Mouse (Mus musculus) right cerebral cortex, postnatal 36 days (tissue): ENCODE results near the gene Papss2.

Experiments used
- DNase-seq, 2 experiments: peaks; one replicate each; pipeline ENCODE4 v3.0.0; 2022; ENCODE audit warnings: low spot score in 2 of 2, mixed read lengths in 1 of 2

Gene Papss2

GRCm38 (mm10) chr19:32599436-32599835 is 3.8 kb downstream of the Papss2 start:
- no peak for DNase-seq

- DNase-seq = no peak
These were observed 5.6 kb downstream of the Papss2 start for GRCm38 (mm10) chr19:32601033-32601770.

- DNase-seq = no peak
These were observed 7.9 kb downstream of the Papss2 start for GRCm38 (mm10) chr19:32603466-32603865.

GRCm38 (mm10) chr19:32604127-32604526 is 8.5 kb downstream of the Papss2 start:
- no peak for DNase-seq

GRCm38 (mm10) chr19:32604563-32605252 is 9.1 kb downstream of the Papss2 start:
- no peak for DNase-seq

GRCm38 (mm10) chr19:32606227-32606827 is 10.7 kb downstream of the Papss2 start:
- DNase-seq = no peak

GRCm38 (mm10) chr19:32607036-32607435 is 11.4 kb downstream of the Papss2 start:
- DNase-seq = no peak

GRCm38 (mm10) chr19:32611386-32612092 is 15.9 kb downstream of the Papss2 start:
- DNase-seq = no peak

- DNase-seq = no peak
These were observed 18.6 kb downstream of the Papss2 start for GRCm38 (mm10) chr19:32614046-32614771.

GRCm38 (mm10) chr19:32614772-32615099 is 19.1 kb downstream of the Papss2 start:
- DNase-seq = no peak

- no peak for DNase-seq
These were observed 21.1 kb downstream of the Papss2 start for GRCm38 (mm10) chr19:32616646-32617045.

- DNase-seq = no peak
These were observed 24.1 kb downstream of the Papss2 start for GRCm38 (mm10) chr19:32619739-32620138.

- DNase-seq = no peak
These were observed 25.4 kb downstream of the Papss2 start for GRCm38 (mm10) chr19:32620859-32621445.

GRCm38 (mm10) chr19:32622142-32622541 is 26.6 kb downstream of the Papss2 start:
- DNase-seq = no peak

- no peak for DNase-seq
These were observed 31.3 kb downstream of the Papss2 start for GRCm38 (mm10) chr19:32626768-32627331.

- no peak for DNase-seq
These were observed 32.0 kb downstream of the Papss2 start for GRCm38 (mm10) chr19:32627631-32628030.

GRCm38 (mm10) chr19:32628572-32629132 is 33.1 kb downstream of the Papss2 start:
- DNase-seq = no peak

- DNase-seq = no peak
These were observed 39.3 kb downstream of the Papss2 start for GRCm38 (mm10) chr19:32634916-32635315.

GRCm38 (mm10) chr19:32637357-32638275 is 42.0 kb downstream of the Papss2 start:
- no peak for DNase-seq
